Comparison of ENCODE assay signal across 9 mouse cellular contexts in the genomic region with DNA sequence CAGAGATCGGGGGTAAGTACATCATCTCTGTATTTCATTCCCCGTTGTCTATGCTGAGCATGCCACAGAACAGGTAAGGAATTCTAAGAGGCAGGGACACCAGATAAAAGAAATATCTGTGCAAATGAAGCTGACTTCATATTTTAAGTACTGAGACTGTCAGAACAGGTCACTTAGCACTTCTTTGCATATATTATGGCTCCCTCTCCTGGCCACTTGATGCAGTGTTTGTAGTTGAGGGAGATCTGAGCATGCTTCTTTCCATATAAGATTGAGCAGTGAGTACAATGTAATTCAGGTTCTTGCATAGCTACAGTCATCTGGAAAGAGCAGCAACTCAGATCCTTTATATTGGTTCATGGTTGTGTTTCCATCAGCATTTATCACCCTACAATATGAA.
DNase-seq lines count a peak whose midpoint lies in the region; ATAC-seq lines count a peak whose summit lies in the region.
"Had no signal": no experiment of that assay in that cellular context is flagged by ENCODE, and none has a peak within 500 bp of the region (broad histone marks: within the 10 kb centered on the region; RNA-seq: fewer than 3 reads in every experiment).

No protein-coding gene starts in this region.

- peak; percentile 4 for DNase-seq in kidney, adult 9 months
- DNase-seq in kidney, adult 11 months: no peak
- peak; percentile 14 for DNase-seq in neural tube, embryonic 11.5 days (ENCODE audit: low spot score)
- DNase-seq in brain, adult 2 months (ENCODE audit: low read depth, low spot score): peak; percentile 55
- peak; percentile 74 for DNase-seq in splenic B cell, adult 2 months (ENCODE audit: low read depth, low spot score)
- DNase-seq: gastrocnemius, postnatal 25 days had no signal

- H3K27me3 ChIP-seq in neural tube, embryonic 11.5 days (ENCODE audit: control insufficient read depth, insufficient read depth, low read length): no peaks in the 10 kb centered on the region
- H3K27me3 ChIP-seq in neural tube, embryonic 15.5 days (replicated peaks): no peaks in the 10 kb centered on the region
- H3K27me3 ChIP-seq in splenic B cell, adult 2 months (ENCODE audit: control insufficient read depth, insufficient read depth, low read length, poor library complexity, severe bottlenecking): no peaks in the 10 kb centered on the region

- ATAC-seq in neural tube, embryonic 11.5 days (ENCODE audit: insufficient read depth, low FRiP score, low TSS enrichment): no peak
- ATAC-seq in neural tube, embryonic 15.5 days (ENCODE audit: low FRiP score): no peak
- no peak for ATAC-seq in megakaryocyte-erythroid progenitor cell, adult 5-6 weeks (replicated peaks; ENCODE audit: low FRiP score, low TSS enrichment, poor library complexity, severe bottlenecking)

- no peak overlapping the region for H3K9ac ChIP-seq in neural tube, embryonic 11.5 days (ENCODE audit: low read length)
- no peak overlapping the region for H3K9ac ChIP-seq in neural tube, embryonic 15.5 days (replicated peaks)

- no peak overlapping the region for H3K27ac ChIP-seq in neural tube, embryonic 11.5 days (ENCODE audit: low read depth, low read length)
- H3K27ac ChIP-seq in neural tube, embryonic 15.5 days (replicated peaks): no peak overlapping the region
- H3K27ac ChIP-seq: macrophage had no signal

- H3K36me3 ChIP-seq in neural tube, embryonic 11.5 days (ENCODE audit: control insufficient read depth, insufficient read depth, low read length): no peaks in the 10 kb centered on the region
- H3K36me3 ChIP-seq in neural tube, embryonic 15.5 days: no peaks in the 10 kb centered on the region
- H3K36me3 ChIP-seq in splenic B cell, adult 2 months (ENCODE audit: control insufficient read depth, insufficient read depth, low read length, poor library complexity, severe bottlenecking): no peaks in the 10 kb centered on the region

- H3K9me3 ChIP-seq in neural tube, embryonic 11.5 days (ENCODE audit: control insufficient read depth, low read length): no peaks in the 10 kb centered on the region
- H3K9me3 ChIP-seq in neural tube, embryonic 15.5 days (replicated peaks): no peaks in the 10 kb centered on the region

- no peak overlapping the region for H3K4me3 ChIP-seq in neural tube, embryonic 11.5 days (ENCODE audit: low read depth, low read length)
- no peak overlapping the region for H3K4me3 ChIP-seq in neural tube, embryonic 15.5 days (replicated peaks)

- no peaks in the 10 kb centered on the region for H3K4me1 ChIP-seq in neural tube, embryonic 11.5 days (ENCODE audit: control insufficient read depth, insufficient read depth, low read length)
- no peaks in the 10 kb centered on the region for H3K4me1 ChIP-seq in neural tube, embryonic 15.5 days

- H3K4me2 ChIP-seq in neural tube, embryonic 11.5 days (ENCODE audit: low read depth): no peak overlapping the region
- no peak overlapping the region for H3K4me2 ChIP-seq in neural tube, embryonic 15.5 days

- 92% methylated on average over 2 of the region's 2 CpGs for WGBS in neural tube, embryonic 11.5 days
- 93% methylated on average over 2 of the region's 2 CpGs for WGBS in neural tube, embryonic 15.5 days
